Mouse (Mus musculus): ENCODE data around the gene Tmem170b.
"Not testable (repeated sequence)": the region's sequence is repeated elsewhere in the genome, so short reads cannot be mapped to it uniquely, and the experiment has no call there.

The Tmem170b gene

DNA sequence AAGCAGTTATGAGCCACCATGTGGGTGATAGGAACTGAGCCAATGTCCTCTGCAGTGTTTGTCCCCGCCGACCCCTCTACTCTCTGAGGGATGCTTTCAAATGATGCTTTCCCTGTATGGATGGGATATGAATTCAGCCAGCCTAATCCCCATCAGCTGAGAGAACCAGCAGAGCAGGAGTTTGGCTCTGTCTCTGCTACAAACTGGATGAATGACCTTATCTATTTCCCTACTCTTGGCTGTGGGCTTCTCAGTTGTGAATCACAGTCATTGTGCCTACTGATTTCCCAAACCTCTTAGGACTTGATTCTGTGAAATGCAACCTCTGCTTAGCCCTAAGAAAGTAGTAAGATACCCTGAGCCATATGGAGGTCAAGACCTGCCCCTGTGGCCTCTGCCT lies 64.2 kb downstream of the Tmem170b start:
- no peak for DNase-seq (ENCODE audit: low read depth, low spot score)

DNA sequence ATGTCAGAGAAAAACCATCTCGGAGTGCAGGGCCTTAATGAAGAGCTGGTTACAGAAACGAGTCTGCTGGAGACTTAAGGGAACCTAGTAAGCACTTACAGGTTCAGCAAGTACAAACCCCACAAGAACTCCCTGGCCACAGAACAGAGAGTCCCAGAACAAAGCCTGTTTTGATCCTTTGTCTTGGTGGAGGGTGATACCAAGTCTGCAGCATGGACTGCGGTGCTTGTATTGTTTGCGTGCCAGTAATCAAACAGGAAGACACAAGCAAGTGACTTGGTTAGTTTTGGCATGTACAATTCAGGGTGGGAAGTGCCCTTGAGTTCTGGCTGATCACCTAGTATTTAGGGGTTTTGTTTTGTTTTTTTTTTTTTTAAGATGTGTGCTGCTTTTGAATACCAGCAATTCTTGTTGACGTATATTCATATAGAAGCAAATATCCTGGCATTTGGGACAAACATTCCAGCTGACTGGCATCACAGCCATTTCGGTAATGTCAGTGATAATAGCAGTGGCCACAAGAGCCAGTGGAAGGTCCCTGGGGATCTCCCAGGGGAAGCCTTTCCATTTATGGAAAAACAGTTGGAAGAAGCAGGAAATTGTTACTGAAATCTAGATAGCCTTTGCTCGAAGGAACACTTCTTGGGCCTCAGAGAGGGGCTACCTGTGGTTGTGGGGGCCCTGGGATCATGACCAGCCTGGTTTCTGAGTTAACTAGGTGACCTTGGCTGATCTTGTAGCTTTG lies 64.9 kb downstream of the Tmem170b start:
- no peak for DNase-seq (ENCODE audit: low read depth, low spot score)

DNA sequence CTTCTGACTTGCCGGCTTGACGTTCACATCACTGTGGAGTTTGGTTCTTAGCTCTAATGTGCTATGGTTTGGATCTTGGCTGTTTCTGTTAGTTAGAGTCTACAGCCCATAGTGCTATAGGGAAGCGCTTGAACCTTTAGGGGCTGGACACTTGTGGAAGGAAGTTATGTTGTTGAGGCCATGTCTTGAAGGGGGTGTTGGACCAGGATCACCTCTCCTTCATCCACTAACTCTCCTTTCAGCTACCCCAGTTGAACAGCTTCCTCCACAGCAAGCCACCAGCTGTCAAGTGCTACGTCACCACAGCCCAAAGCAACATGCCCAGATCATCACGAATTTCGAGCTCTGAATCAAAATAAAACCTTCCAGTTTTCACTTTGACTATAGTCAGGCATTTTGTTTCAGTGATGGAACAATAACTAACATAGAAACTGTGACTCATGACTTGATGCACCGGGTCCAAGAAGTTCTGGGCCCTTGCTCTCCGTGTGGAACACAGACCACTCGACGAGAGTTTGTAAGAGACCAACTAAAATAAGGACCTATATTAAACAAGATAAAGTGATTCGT lies 65.5 kb downstream of the Tmem170b start:
- DNase-seq (ENCODE audit: low read depth, low spot score), result no peak

DNA sequence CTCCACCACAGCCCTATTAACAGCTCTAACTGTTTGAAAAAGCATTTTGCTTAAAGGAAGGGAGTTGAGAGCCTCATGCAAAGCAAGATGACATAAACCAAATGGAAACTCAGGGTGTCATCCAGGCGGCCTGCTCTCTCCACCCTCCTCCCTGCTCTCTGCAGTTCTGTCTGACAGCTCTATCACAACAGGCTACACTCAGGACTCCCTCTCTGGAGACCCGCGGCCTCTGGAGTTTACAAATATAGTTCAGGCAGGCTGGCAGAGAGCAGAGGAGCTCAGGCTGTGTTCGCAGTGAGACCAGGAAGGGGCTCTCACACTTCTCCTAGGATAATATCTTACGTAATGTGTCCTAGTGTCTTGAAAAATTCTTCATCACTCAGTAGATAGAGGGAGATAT lies 67.2 kb downstream of the Tmem170b start:
- not testable (repeated sequence) for DNase-seq (ENCODE audit: low read depth, low spot score)

- no peak for DNase-seq (ENCODE audit: low read depth, low spot score)
Observed at GRCm38 (mm10) chr13:41673541-41673940, 67.8 kb downstream of the Tmem170b start.

DNA sequence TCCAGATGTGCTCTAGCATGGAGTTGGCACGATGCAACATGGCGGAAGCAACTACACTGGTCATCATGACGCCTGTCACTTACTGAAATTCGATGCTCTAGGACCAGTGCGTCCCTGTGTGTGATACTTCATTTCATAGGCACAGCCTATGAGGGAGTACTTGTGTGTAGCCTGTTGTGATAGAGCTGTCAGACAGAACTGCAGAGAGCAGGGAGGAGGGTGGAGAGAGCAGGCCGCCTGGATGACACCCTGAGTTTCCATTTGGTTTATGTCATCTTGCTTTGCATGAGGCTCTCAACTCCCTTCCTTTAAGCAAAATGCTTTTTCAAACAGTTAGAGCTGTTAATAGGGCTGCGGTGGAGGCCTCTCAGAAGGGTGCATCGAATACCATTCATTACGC lies 68.9 kb downstream of the Tmem170b start:
- DNase-seq (ENCODE audit: low read depth, low spot score), result not testable (repeated sequence)

- no peak for DNase-seq (ENCODE audit: low read depth, low spot score)
Observed at GRCm38 (mm10) chr13:41675498-41675897, 69.8 kb downstream of the Tmem170b start.

GRCm38 (mm10) chr13:41675966-41676835 lies 70.5 kb downstream of the Tmem170b start:
- DNase-seq (ENCODE audit: low read depth, low spot score), result no peak

DNA sequence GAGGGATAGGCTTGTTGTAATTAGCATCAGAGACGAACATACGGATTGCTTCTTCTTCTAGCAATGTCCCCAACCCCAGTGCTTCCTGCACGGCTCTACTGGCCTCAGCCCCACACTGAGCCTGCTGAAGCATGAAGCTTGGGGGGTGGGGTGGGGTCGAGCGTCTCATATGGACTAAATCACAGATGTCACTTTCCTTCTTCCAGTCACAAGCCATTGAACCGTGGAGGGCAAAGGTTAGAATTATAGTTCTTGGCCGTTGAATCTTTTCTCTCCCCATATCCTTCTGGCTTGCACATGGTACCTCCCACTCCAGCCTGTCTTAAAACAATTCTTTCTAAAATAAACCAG lies 71.1 kb downstream of the Tmem170b start:
- DNase-seq (ENCODE audit: low read depth, low spot score), result no peak

DNA sequence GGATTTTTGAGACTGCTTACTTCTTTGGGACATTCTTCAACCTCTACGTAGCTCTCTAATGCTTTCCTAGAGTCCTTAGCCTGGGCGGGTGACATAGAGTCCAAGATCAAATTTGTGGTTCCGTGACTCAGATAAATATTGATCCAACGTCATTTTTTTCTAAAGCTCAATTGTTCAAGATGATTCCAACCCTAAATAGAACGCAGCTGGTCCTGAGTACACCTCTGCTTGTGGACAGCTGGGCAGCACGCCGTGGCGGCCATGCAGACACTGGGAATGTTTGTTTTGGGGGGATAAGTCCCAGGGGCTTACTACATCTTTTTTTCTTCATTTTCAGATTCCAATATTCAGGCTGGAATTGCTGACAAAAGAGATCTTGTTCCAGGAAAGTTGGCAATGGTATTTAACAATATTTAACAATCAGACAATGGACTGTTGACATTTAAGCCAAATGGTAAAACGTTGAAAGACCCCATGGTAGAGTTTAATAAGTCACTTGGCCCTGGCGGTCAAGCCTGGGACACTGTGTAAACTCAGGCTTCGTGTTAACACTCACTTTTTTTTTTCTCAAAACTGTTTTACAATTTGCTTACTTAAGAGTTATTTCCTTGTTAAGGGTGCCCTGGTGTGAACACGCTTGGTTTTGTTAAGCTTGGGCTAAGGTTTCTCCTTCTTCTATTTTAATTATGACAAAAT lies 75.3 kb downstream of the Tmem170b start:
- DNase-seq (ENCODE audit: low read depth, low spot score), result no peak

GRCm38 (mm10) chr13:41682341-41683119 lies 76.8 kb downstream of the Tmem170b start:
- DNase-seq (ENCODE audit: low read depth, low spot score), result no peak

DNA sequence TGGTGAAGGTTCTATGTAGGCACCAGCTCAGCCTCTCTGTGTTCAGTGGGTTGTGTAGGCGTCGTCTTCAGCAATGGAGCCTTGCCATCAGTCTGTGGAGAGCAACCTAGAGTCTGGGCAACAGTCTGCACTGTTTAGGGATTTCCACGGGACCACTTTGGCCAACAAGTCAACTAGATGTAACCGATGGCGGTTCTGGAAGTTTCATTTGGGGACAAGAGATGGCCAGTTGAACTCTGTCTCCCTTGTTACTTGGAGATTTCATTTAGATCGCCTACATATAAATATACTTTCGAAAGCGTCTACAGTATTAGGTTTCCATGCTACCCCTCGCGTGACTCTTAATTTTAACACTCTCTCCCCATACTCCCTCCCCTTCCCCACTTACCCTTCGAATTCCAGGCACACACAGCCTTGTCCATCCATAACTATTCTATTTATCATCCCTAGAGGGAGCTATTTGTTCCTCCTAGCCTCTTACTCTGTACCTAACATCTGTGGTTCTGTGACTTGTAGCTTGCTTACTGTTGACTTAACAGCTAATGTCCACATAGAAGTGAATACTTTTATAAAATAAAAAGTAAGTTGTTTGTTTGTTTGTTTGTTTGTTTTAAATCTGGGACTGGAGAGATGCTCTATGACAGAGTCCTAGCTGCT lies 77.8 kb downstream of the Tmem170b start:
- DNase-seq (ENCODE audit: low read depth, low spot score), result no peak

DNA sequence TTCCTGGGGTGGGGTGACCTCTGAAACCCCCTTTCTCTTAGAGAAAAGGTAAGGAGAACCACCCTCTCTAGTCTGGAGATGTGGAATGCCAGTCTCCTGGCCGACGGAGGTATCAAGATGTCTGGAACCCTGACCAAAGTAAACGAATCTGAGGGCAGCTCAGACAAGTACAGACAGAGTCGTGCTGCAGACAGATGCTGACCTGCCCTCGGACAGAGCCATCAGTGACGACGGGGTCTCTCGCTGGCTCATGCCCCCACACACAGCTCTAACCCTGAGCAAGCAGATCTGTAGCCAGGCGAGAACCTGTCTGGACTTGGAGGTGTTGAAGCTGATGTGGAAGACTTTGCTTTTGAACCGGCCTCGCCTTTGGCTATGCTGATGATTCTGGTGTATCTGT lies 79.8 kb downstream of the Tmem170b start:
- DNase-seq (ENCODE audit: low read depth, low spot score), result no peak

- DNase-seq (ENCODE audit: low read depth, low spot score), result no peak
Observed at GRCm38 (mm10) chr13:41689055-41689454, 83.3 kb downstream of the Tmem170b start.

- no peak for DNase-seq (ENCODE audit: low read depth, low spot score)
Observed at GRCm38 (mm10) chr13:41689598-41690045, 83.9 kb downstream of the Tmem170b start.
